Mouse (Mus musculus): ENCODE data around the gene Prpf8. TPM values are rescaled to one million over a fixed set of nuclear protein-coding genes. Genes with fewer than 3 reads are reported as not detected.
"Not testable (repeated sequence)": the region's sequence is repeated elsewhere in the genome, so short reads cannot be mapped to it uniquely, and the experiment has no call there.

Prpf8 gene
- polyA plus RNA-seq, 1 experiment = 90.2 TPM

- no peak overlapping the region for H3K4me3 ChIP-seq (replicated peaks; ENCODE audit: extremely low read depth, low read depth, low read length)
- peaks cover 16% of the 10 kb centered on the region for H3K4me1 ChIP-seq (ENCODE audit: control insufficient read depth, insufficient read depth, low read length)
- 88% methylated on average over 9 of the region's 9 CpGs for WGBS
- DNase-seq = no peak
- TF ChIP-seq POLR2A (IDR thresholded peaks at IDR 0.05; ENCODE audit: borderline replicate concordance, extremely low read depth, low read depth, low read length) (no peak), CTCF (IDR thresholded peaks at IDR 0.05; ENCODE audit: insufficient read depth, low read length) (no peak)
These were observed 58.1 kb downstream of the Prpf8 start for GRCm38 (mm10) chr11:75544713-75545112.

GRCm38 (mm10) chr11:75546057-75546456, 59.4 kb downstream of the Prpf8 start:
- 68% methylated on average over 4 of the region's 4 CpGs for WGBS
- peak; percentile 6 for DNase-seq
- TF ChIP-seq POLR2A (IDR thresholded peaks at IDR 0.05; ENCODE audit: borderline replicate concordance, extremely low read depth, low read depth, low read length) (no peak), CTCF (IDR thresholded peaks at IDR 0.05; ENCODE audit: insufficient read depth, low read length) (no peak)
- H3K4me1 ChIP-seq (ENCODE audit: control insufficient read depth, insufficient read depth, low read length) = peaks cover 18% of the 10 kb centered on the region
- no peak overlapping the region for H3K4me3 ChIP-seq (replicated peaks; ENCODE audit: extremely low read depth, low read depth, low read length)

- peak; percentile 69 for DNase-seq
- 31% methylated on average over 5 of the region's 5 CpGs for WGBS
- H3K4me3 ChIP-seq (replicated peaks; ENCODE audit: extremely low read depth, low read depth, low read length) = no peak overlapping the region
- TF ChIP-seq POLR2A (IDR thresholded peaks at IDR 0.05; ENCODE audit: borderline replicate concordance, extremely low read depth, low read depth, low read length) (no peak), CTCF (IDR thresholded peaks at IDR 0.05; ENCODE audit: insufficient read depth, low read length) (no peak)
- peaks cover 26% of the 10 kb centered on the region for H3K4me1 ChIP-seq (ENCODE audit: control insufficient read depth, insufficient read depth, low read length)
These were observed 63.1 kb downstream of the Prpf8 start for GRCm38 (mm10) chr11:75549658-75550111.

- Histone ChIP-seq H3K4me3 (replicated peaks; ENCODE audit: extremely low read depth, low read depth, low read length) (no peak overlapping the region), H3K4me1 (ENCODE audit: control insufficient read depth, insufficient read depth, low read length) (peaks cover 26% of the 10 kb centered on the region)
- 56% methylated on average over 12 of the region's 12 CpGs for WGBS
- TF ChIP-seq CTCF (IDR thresholded peaks at IDR 0.05; ENCODE audit: insufficient read depth, low read length) (no peak), POLR2A (IDR thresholded peaks at IDR 0.05; ENCODE audit: borderline replicate concordance, extremely low read depth, low read depth, low read length) (peak; percentile 57; the same call in 1 of the 2 replicates)
- DNase-seq = peak; percentile 62
These were observed 63.8 kb downstream of the Prpf8 start for GRCm38 (mm10) chr11:75550200-75550946.

GRCm38 (mm10) chr11:75551321-75551720, 64.7 kb downstream of the Prpf8 start:
- no peak for DNase-seq
- Histone ChIP-seq H3K4me3 (replicated peaks; ENCODE audit: extremely low read depth, low read depth, low read length) (no peak overlapping the region), H3K4me1 (ENCODE audit: control insufficient read depth, insufficient read depth, low read length) (peaks cover 26% of the 10 kb centered on the region)
- 89% methylated on average over 5 of the region's 5 CpGs for WGBS
- TF ChIP-seq POLR2A (IDR thresholded peaks at IDR 0.05; ENCODE audit: borderline replicate concordance, extremely low read depth, low read depth, low read length) (no peak), CTCF (IDR thresholded peaks at IDR 0.05; ENCODE audit: insufficient read depth, low read length) (no peak)

GRCm38 (mm10) chr11:75551961-75552441, 65.4 kb downstream of the Prpf8 start:
- no peak for TF ChIP-seq CTCF (IDR thresholded peaks at IDR 0.05; ENCODE audit: insufficient read depth, low read length)
- TF ChIP-seq POLR2A (IDR thresholded peaks at IDR 0.05; ENCODE audit: borderline replicate concordance, extremely low read depth, low read depth, low read length) = no peak
- H3K4me3 ChIP-seq (replicated peaks; ENCODE audit: extremely low read depth, low read depth, low read length) = no peak overlapping the region
- peaks cover 26% of the 10 kb centered on the region for H3K4me1 ChIP-seq (ENCODE audit: control insufficient read depth, insufficient read depth, low read length)
- DNase-seq = no peak
- 24% methylated on average over 9 of the region's 9 CpGs for WGBS

- TF ChIP-seq POLR2A (IDR thresholded peaks at IDR 0.05; ENCODE audit: borderline replicate concordance, extremely low read depth, low read depth, low read length) = no peak
- TF ChIP-seq CTCF (IDR thresholded peaks at IDR 0.05; ENCODE audit: insufficient read depth, low read length) = no peak
- no peak for DNase-seq
- no peak overlapping the region for H3K4me3 ChIP-seq (replicated peaks; ENCODE audit: extremely low read depth, low read depth, low read length)
- H3K4me1 ChIP-seq (ENCODE audit: control insufficient read depth, insufficient read depth, low read length) = peaks cover 26% of the 10 kb centered on the region
- WGBS = 34% methylated on average over 7 of the region's 7 CpGs
These were observed 66.4 kb downstream of the Prpf8 start for GRCm38 (mm10) chr11:75552906-75553482.

GRCm38 (mm10) chr11:75556006-75556405, 69.4 kb downstream of the Prpf8 start:
- not testable (repeated sequence) for DNase-seq; H3K4me3 ChIP-seq (replicated peaks; ENCODE audit: extremely low read depth, low read depth, low read length)
- H3K4me1 ChIP-seq (ENCODE audit: control insufficient read depth, insufficient read depth, low read length) = peaks cover 14% of the 10 kb centered on the region
- 95% methylated on average over 6 of the region's 6 CpGs for WGBS

GRCm38 (mm10) chr11:75557142-75557541, 70.5 kb downstream of the Prpf8 start:
- peaks cover 6% of the 10 kb centered on the region; the same call in 1 of the 2 replicates for H3K4me1 ChIP-seq (ENCODE audit: control insufficient read depth, insufficient read depth, low read length)
- DNase-seq = no peak
- no peak overlapping the region for H3K4me3 ChIP-seq (replicated peaks; ENCODE audit: extremely low read depth, low read depth, low read length)
- 92% methylated on average over 6 of the region's 6 CpGs for WGBS
- TF ChIP-seq CTCF (IDR thresholded peaks at IDR 0.05; ENCODE audit: insufficient read depth, low read length) = no peak

GRCm38 (mm10) chr11:75558101-75558500, 71.5 kb downstream of the Prpf8 start:
- Histone ChIP-seq H3K4me1 (ENCODE audit: control insufficient read depth, insufficient read depth, low read length) (no peaks in the 10 kb centered on the region), H3K4me3 (replicated peaks; ENCODE audit: extremely low read depth, low read depth, low read length) (no peak overlapping the region)
- TF ChIP-seq CTCF (IDR thresholded peaks at IDR 0.05; ENCODE audit: insufficient read depth, low read length) = peak; percentile 24; the same call in 1 of the 2 replicates
- no peak for TF ChIP-seq POLR2A (IDR thresholded peaks at IDR 0.05; ENCODE audit: borderline replicate concordance, extremely low read depth, low read depth, low read length)
- DNase-seq = no peak
- WGBS = 81% methylated on average over 1 of the region's 1 CpGs

Other genes starting within 250 kb of the Prpf8 start
- 15.9 and 17.1 TPM in 2 replicates for gene Rpa1, start 138.5 kb upstream of the Prpf8 start, polyA plus RNA-seq (2012; rRNA removed)
- gene Smyd4, start 138.4 kb upstream of the Prpf8 start, polyA plus RNA-seq (2012; rRNA removed) = 3.6 and 5.2 TPM in 2 replicates
- 96.0 and 110 TPM in 2 replicates for gene Serpinf1, start 64.1 kb upstream of the Prpf8 start, polyA plus RNA-seq (2012; rRNA removed)
- 0.60 and 0.82 TPM in 2 replicates for gene Serpinf2, start 47.2 kb upstream of the Prpf8 start, polyA plus RNA-seq (2012; rRNA removed)
- gene Wdr81, start 32.1 kb upstream of the Prpf8 start, polyA plus RNA-seq (2012; rRNA removed) = 27.9 and 29.9 TPM in 2 replicates
- gene Tlcd2, start 25.1 kb upstream of the Prpf8 start, polyA plus RNA-seq (2012; rRNA removed) = 15.3 and 29.6 TPM in 2 replicates
- gene Rilp, start 23.3 kb downstream of the Prpf8 start, polyA plus RNA-seq (2012; rRNA removed) = 14.5 and 15.3 TPM in 2 replicates
- gene Scarf1, start 26.7 kb downstream of the Prpf8 start, polyA plus RNA-seq (2012; rRNA removed) = 50.1 and 58.6 TPM in 2 replicates
- 68.2 and 78.7 TPM in 2 replicates for gene Slc43a2, start 44.9 kb downstream of the Prpf8 start, polyA plus RNA-seq (2012; rRNA removed)
- 56.1 and 70.4 TPM in 2 replicates for gene Pitpna, start 101.3 kb downstream of the Prpf8 start, polyA plus RNA-seq (2012; rRNA removed)
- 96.6 and 130 TPM in 2 replicates for gene Inpp5k, start 144.2 kb downstream of the Prpf8 start, polyA plus RNA-seq (2012; rRNA removed)
- gene Myo1c, start 163.7 kb downstream of the Prpf8 start, polyA plus RNA-seq (2012; rRNA removed) = 216 and 256 TPM in 2 replicates
- gene Crk, start 192.4 kb downstream of the Prpf8 start, polyA plus RNA-seq (2012; rRNA removed) = 49.5 and 140 TPM in 2 replicates
- gene Ywhae, start 246.1 kb downstream of the Prpf8 start, polyA plus RNA-seq (2012; rRNA removed) = 110 and 177 TPM in 2 replicates